Mouse (Mus musculus) olfactory bulb, adult 2 months (tissue): ENCODE data around the gene Tmem178.

ENCODE experiments used
- CTCF ChIP-seq: fragments of 200-500 bp; IDR thresholded peaks from 2 replicates; pipeline ENCODE4 v1.5.1; 2012; ENCODE audit warnings: low read depth, mild to moderate bottlenecking, low read length, moderate library complexity; ENCODE audit not compliant: insufficient read depth
- POLR2A ChIP-seq: fragments of 200-500 bp; IDR thresholded peaks from 2 replicates; pipeline ENCODE4 v1.6.1; 2012; ENCODE audit warnings: mild to moderate bottlenecking, low read depth, low read length, moderate library complexity; ENCODE audit not compliant: insufficient read depth

GRCm38 (mm10) chr17:81001010-81001409 is 56.6 kb downstream of the Tmem178 start:
- TF ChIP-seq POLR2A, result no peak
- no peak for TF ChIP-seq CTCF
